Mouse (Mus musculus) c-Kit-positive CD71-positive TER-119-negative erythroid progenitor cells, embryonic 14.5 days (primary cell): ENCODE data around the gene Ulk3.

Experiments used
- DNase-seq: peaks from one replicate; pipeline ENCODE4 v3.0.0-alpha.2; 2013; ENCODE audit warnings: low read depth

The Ulk3 gene

DNA sequence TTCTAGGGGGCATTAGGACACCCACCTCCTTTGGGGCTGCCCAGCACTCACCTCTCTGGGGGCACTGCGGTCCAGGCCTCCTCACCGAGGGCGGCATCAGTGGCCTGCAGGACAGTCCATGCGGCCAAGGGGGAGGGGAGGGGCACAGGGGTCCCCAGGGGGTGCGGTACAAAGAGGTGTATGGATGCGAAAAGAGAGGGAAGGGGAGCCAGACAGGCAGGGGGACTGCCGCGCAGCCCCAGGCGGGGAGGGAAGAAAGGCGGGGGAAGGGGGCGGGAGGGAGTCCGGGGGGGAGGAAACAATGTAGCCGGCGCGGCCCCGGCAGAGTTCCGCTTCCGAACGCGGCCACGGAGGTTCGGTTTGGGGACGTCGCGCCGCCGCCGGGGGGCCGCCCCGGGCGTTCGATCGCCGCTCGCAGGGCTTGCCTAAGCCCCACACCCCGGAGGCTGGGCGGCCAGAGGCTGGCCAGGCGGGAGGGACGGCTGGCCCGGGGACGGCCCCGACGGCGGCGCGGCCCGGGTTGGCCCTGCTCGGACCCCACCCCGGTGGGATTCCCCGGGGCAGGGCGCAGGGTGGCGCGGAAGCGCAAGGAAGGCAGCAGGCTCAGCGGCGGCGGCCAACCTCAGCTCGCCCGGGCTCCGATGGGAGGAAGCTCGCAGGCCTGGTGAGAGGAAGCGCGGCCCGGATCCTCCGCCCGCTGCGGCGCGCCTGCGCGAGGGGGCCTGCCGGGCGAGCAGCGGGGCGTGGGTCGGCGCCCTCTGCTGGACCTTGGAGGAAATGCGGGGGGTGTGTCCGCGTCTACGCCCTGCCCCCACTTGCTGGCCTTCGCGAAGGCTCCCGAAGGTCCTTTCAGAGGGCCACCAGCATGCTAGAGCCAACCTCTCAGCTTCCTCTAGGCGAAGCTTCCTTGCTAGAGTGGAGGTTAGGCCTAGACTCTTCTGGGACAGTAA is 56.0 kb downstream of the Ulk3 start:
- DNase-seq: peak; percentile 70
